Comparison of ENCODE assay signal across 12 mouse cellular contexts in genomic region chr6:52230516-52231165, GRCm38 (mm10). TPM values are rescaled to one million over a fixed set of nuclear protein-coding genes. Genes with fewer than 3 reads are reported as not detected.
A peak's percentile ranks its signal among the peaks of the same experiment; 100 is the strongest.
DNase-seq lines count a peak whose midpoint lies in the region; ATAC-seq and TF ChIP-seq lines count a peak whose summit lies in the region.
"Had no signal": no experiment of that assay in that cellular context is flagged by ENCODE, and none has a peak within 500 bp of the region (broad histone marks: within the 10 kb centered on the region; RNA-seq: fewer than 3 reads in every experiment).

Gene Hoxa9, minus strand, starts transcription at chr6:52231089.

- no peak for TF ChIP-seq CTCF in Patski (IDR thresholded peaks at IDR 0.05)

- no peak within 1 kb of the TSS for H3K27ac ChIP-seq in hindbrain, embryonic 11.5 days (ENCODE audit: low read depth, low read length)
- no peak within 1 kb of the TSS for H3K27ac ChIP-seq in hindbrain, embryonic 10.5 days
- H3K27ac ChIP-seq in limb, embryonic 11.5 days (replicated peaks; ENCODE audit: low read depth, low read length): peak within 1 kb of the TSS; percentile 99
- H3K27ac ChIP-seq: embryonic facial prominence, embryonic 12.5 days; layer of hippocampus, adult 2 months; macrophage had no signal

- no peak for ATAC-seq in hindbrain, embryonic 11.5 days (ENCODE audit: low FRiP score)
- no peak for ATAC-seq in Patski
- ATAC-seq in hematopoietic stem cell, adult 5-6 weeks (replicated peaks in 1 of 2; ENCODE audit: insufficient read depth in 1 of 2, low FRiP score in 2 of 2, low TSS enrichment in 1 of 2, low read depth in 1 of 2, poor library complexity in 2 of 2, severe bottlenecking in 2 of 2): no peak
- peak; percentile 64 for ATAC-seq in limb, embryonic 11.5 days (ENCODE audit: insufficient number of reproducible peaks, low FRiP score, low TSS enrichment, low read depth)
- no peak for ATAC-seq in inflammation-experienced regulatory T-cells, adult 6 months

- no peak within 1 kb of the TSS for H3K4me2 ChIP-seq in hindbrain, embryonic 11.5 days (replicated peaks; ENCODE audit: low read depth, low read length)
- peak within 1 kb of the TSS; percentile 93 for H3K4me2 ChIP-seq in limb, embryonic 11.5 days (ENCODE audit: low read depth, severe bottlenecking)
- H3K4me2 ChIP-seq: embryonic facial prominence, embryonic 12.5 days had no signal

- 0 out of 2 replicates have a peak, but pooled peaks cover 3% of the 10 kb centered on the region for H3K4me1 ChIP-seq in hindbrain, embryonic 11.5 days (replicated peaks; ENCODE audit: control insufficient read depth, insufficient read depth, low read length)
- H3K4me1 ChIP-seq in hindbrain, embryonic 10.5 days (replicated peaks): peaks cover 16% of the 10 kb centered on the region
- peaks cover 4% of the 10 kb centered on the region; the same call in 1 of the 2 replicates for H3K4me1 ChIP-seq in limb, embryonic 11.5 days (ENCODE audit: control insufficient read depth, insufficient read depth, low read length)
- H3K4me1 ChIP-seq: embryonic facial prominence, embryonic 12.5 days had no signal

- in situ Hi-C loops in Patski (cut with MboI; ENCODE audit: low pct_unique_long_range_greater_than_20kb): loop anchor here (25.0 kb wide), 1 partner anchor 1243 kb away; no protein-coding TSS in a partner anchor

- H3K9me3 ChIP-seq in hindbrain, embryonic 11.5 days (ENCODE audit: control insufficient read depth, low read length): no peaks in the 10 kb centered on the region
- H3K9me3 ChIP-seq in hindbrain, embryonic 10.5 days: no peaks in the 10 kb centered on the region
- no peaks in the 10 kb centered on the region for H3K9me3 ChIP-seq in limb, embryonic 11.5 days (ENCODE audit: control insufficient read depth, low read length)
- H3K9me3 ChIP-seq: embryonic facial prominence, embryonic 12.5 days had no signal

- peaks cover 92% of the 10 kb centered on the region for H3K27me3 ChIP-seq in hindbrain, embryonic 11.5 days (ENCODE audit: control insufficient read depth, insufficient read depth, low read length)
- peaks cover 100% of the 10 kb centered on the region for H3K27me3 ChIP-seq in hindbrain, embryonic 10.5 days (ENCODE audit: insufficient read depth, poor library complexity, severe bottlenecking)
- no peaks in the 10 kb centered on the region for H3K27me3 ChIP-seq in Patski
- no peaks in the 10 kb centered on the region for H3K27me3 ChIP-seq in limb, embryonic 11.5 days (ENCODE audit: control insufficient read depth, insufficient read depth, low read length)

- WGBS in hindbrain, embryonic 11.5 days: under 1% methylated on average over 22 of the region's 36 CpGs
- 1% methylated on average over 29 of the region's 36 CpGs for WGBS in hindbrain, embryonic 10.5 days
- under 1% methylated on average over 25 of the region's 36 CpGs for WGBS in limb, embryonic 11.5 days

- no peaks in the 10 kb centered on the region for H3K36me3 ChIP-seq in hindbrain, embryonic 11.5 days (ENCODE audit: control insufficient read depth, insufficient read depth, low read length)
- no peaks in the 10 kb centered on the region for H3K36me3 ChIP-seq in hindbrain, embryonic 10.5 days
- peaks cover 2% of the 10 kb centered on the region for H3K36me3 ChIP-seq in limb, embryonic 11.5 days (ENCODE audit: control insufficient read depth, insufficient read depth, low read length)
- H3K36me3 ChIP-seq: embryonic facial prominence, embryonic 12.5 days had no signal

- H3K4me3 ChIP-seq in hindbrain, embryonic 11.5 days (ENCODE audit: low read depth, low read length): no peak within 1 kb of the TSS
- no peak within 1 kb of the TSS for H3K4me3 ChIP-seq in hindbrain, embryonic 10.5 days
- H3K4me3 ChIP-seq in limb, embryonic 11.5 days (ENCODE audit: low read depth, low read length): peak within 1 kb of the TSS; percentile 99
- H3K4me3 ChIP-seq: embryonic facial prominence, embryonic 12.5 days; layer of hippocampus, adult 2 months had no signal

- POLR2A ChIA-PET in Patski (lab: Charles Lee): interaction anchor here (21.2 to 37.4 kb wide), 3 partner anchors 8 to 53 kb away, joined by 378 to 778 read pairs (median 778); partner anchors contain the start of genes 5730596B20Rik, Gm28308, Hoxa10 and Hoxa11

- DNase-seq in hindbrain, embryonic 11.5 days (ENCODE audit: low spot score): peak; percentile 65
- no peak for DNase-seq in hindbrain, embryonic 10.5 days (ENCODE audit: low spot score)
- peak; percentile 63 for DNase-seq in Patski (ENCODE audit: low read depth, low spot score)
- peak; percentile 73 for DNase-seq in limb, embryonic 11.5 days (ENCODE audit: low spot score)
- no peak for DNase-seq in thymus, postnatal 10 days (ENCODE audit: low spot score in 2 of 2)
- DNase-seq in cerebellum, postnatal 36 days: no peak
- DNase-seq: thymus, postnatal 14 days had no signal

- CTCF ChIA-PET in Patski (lab: Charles Lee): interaction anchor here (0.7 to 4.3 kb wide), 8 partner anchors 9 to 53 kb away, joined by 3 to 23 read pairs (median 4); partner anchors contain the start of genes 5730596B20Rik, Hoxa10, Hoxa11 and Hoxa7

- no peak within 1 kb of the TSS for H3K9ac ChIP-seq in hindbrain, embryonic 11.5 days (ENCODE audit: low read depth, low read length)
- peak within 1 kb of the TSS; percentile 100 for H3K9ac ChIP-seq in limb, embryonic 11.5 days (ENCODE audit: low read length)
- H3K9ac ChIP-seq: embryonic facial prominence, embryonic 12.5 days had no signal

RNA-seq across cellular contexts. Expression of gene Hoxa9, which starts in this region (rescaled TPM):
- polyA plus RNA-seq in hindbrain, embryonic 11.5 days (2014; fragmentation: Nextera tagmentation; extraction: Ambion mirVana): 0.25 and 1.1 TPM in 2 replicates
- not detected in 2 replicates for polyA plus RNA-seq in hindbrain, embryonic 10.5 days (2016; fragmentation: Nextera tagmentation; extraction: Ambion mirVana)
- 76.7 TPM for polyA plus RNA-seq in Patski (2021)
- total RNA-seq in hematopoietic stem cell, adult 5-6 weeks (2017): 122 and 157 TPM in 2 replicates
- 86.7 and 90.5 TPM in 2 replicates for polyA plus RNA-seq in limb, embryonic 11.5 days (2014; fragmentation: Nextera tagmentation; extraction: Ambion mirVana)
- polyA plus RNA-seq in inflammation-experienced regulatory T-cells, adult 6 months (2017; shearing (Covaris generic)): under 1 TPM in 2 of 3 experiments, not detected in 1; 0.13 to 0.32 TPM
- total RNA-seq: layer of hippocampus, adult 2 months had no signal
- polyA plus RNA-seq: embryonic facial prominence, embryonic 12.5 days had no signal

Comparison
In these comparisons a context has a peak if more than half of its experiments do, and no peak if none do; other contexts are left out.
1. RNA of gene Hoxa9 (polyA plus RNA-seq): 86.7 to 90.5 TPM in limb, embryonic 11.5 days and 76.7 TPM in Patski (single experiment); 0.25 to 1.1 TPM in hindbrain, embryonic 11.5 days, 0.13 to 0.32 TPM in inflammation-experienced regulatory T-cells, adult 6 months and not detected in hindbrain, embryonic 10.5 days; every median in the first group is over 10 times any median in the second.
2. DNase-seq: peak in hindbrain, embryonic 11.5 days (single experiment), Patski (single experiment) and limb, embryonic 11.5 days (single experiment); none in hindbrain, embryonic 10.5 days (single experiment), thymus, postnatal 10 days (0 of 2) and cerebellum, postnatal 36 days (0 of 2).